Mouse (Mus musculus): ENCODE measurements around the gene Plppr3. TPM values are rescaled to one million over a fixed set of nuclear protein-coding genes. Genes with fewer than 3 reads are reported as not detected.

The Plppr3 gene
- total and polyA plus RNA-seq, 3 experiments = 0.85 to 6.2 TPM; not detected in 1

DNA sequence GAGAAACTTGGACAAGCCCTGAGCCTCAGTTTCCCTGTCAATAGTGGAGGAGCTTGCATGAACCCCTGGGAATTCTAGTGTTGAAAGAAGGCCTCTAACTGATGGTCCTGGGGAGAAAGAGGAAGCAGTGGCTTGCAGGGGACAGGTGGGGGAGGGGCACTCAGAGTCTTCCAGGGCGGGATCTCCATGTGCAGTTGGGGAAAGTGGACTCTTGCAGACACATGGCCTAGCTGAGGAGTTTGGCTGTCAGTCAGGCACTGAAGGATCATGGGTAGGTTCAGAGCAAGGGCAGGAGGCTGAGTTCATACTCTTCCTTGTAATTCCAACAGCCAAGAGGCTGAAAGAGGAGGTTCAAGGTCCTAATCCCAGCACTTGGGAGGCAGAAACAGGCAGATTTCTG is 2.7 kb upstream of the Plppr3 start (continued):
- no peak for TF ChIP-seq POLR2AphosphoS2 (IDR thresholded peaks at IDR 0.05; ENCODE audit: low read length)
- TF ChIP-seq NELFE (IDR thresholded peaks at IDR 0.05; ENCODE audit: low read depth, low read length) = peak; percentile 38; the same call in 1 of the 2 replicates
- TF ChIP-seq ZMIZ1 (IDR thresholded peaks at IDR 0.05; ENCODE audit: low read depth, low read length) = no peak
- TF ChIP-seq HCFC1 (IDR thresholded peaks at IDR 0.05; ENCODE audit: low read depth, low read length) = peak; percentile 62
- no peak for TF ChIP-seq ZNF384 (IDR thresholded peaks at IDR 0.05; ENCODE audit: low read depth, low read length)
- TF ChIP-seq MEF2A (IDR thresholded peaks at IDR 0.05; ENCODE audit: extremely low read depth, insufficient replicate concordance, low read depth, low read length, poor library complexity, severe bottlenecking) = no peak
- TF ChIP-seq GATA1 (IDR thresholded peaks at IDR 0.05; ENCODE audit: low read depth, low read length) = 0 out of 2 replicates have a peak, but pooled peaks have one; percentile 21
- TF ChIP-seq RAD21 (IDR thresholded peaks at IDR 0.05; ENCODE audit: low read depth, low read length) = no peak
- peak; percentile 70 for TF ChIP-seq TBP (IDR thresholded peaks at IDR 0.05; ENCODE audit: low read depth, low read length)
- no peak for TF ChIP-seq GABPA (IDR thresholded peaks at IDR 0.05; ENCODE audit: low read depth, low read length)
- TF ChIP-seq UBTF (IDR thresholded peaks at IDR 0.05; ENCODE audit: borderline replicate concordance, insufficient read depth, low read depth, low read length) = no peak

DNA sequence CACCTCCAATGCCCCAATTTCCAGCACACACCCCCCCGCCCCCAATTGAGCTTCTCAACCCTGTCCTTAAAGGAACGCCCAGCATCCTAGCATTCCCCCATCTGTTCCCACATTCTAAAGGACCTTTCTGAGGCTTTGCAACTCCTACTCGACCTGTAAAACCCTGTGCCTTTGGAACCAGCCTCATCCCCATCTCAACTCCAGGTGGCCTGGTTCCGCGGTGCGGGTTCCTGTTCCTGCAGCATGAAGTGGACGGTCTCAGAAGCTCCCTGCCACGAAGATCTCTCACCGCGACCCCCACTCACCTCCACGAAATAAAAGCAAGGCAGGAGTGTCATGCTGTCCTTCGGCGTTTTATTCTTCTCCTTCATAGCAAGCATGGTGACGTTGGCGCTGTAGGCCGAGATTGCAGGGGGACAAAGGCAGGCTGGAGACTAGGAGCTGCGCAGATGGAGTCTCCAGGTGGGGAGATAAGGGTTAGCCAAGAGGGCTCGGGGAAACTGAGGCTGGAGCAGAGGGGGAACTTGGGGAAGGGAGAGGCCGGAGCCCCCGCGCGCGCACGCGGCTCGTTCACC is 632 bp downstream of the Plppr3 start:
- TF ChIP-seq TAL1 (IDR thresholded peaks at IDR 0.05; ENCODE audit: low read length) (no peak), MAZ (IDR thresholded peaks at IDR 0.05; ENCODE audit: low read depth, low read length) (no peak), SIN3A (IDR thresholded peaks at IDR 0.05; ENCODE audit: low read length) (no peak), CHD2 (IDR thresholded peaks at IDR 0.05; ENCODE audit: low read length) (no peak), EP300 (IDR thresholded peaks at IDR 0.05; ENCODE audit: low read depth in 1 of 2, low read length in 2 of 2) (no peak), JUND (IDR thresholded peaks at IDR 0.05; ENCODE audit: low read depth, low read length) (no peak), MYC (IDR thresholded peaks at IDR 0.05; ENCODE audit: low read depth, low read length) (no peak), NELFE (IDR thresholded peaks at IDR 0.05; ENCODE audit: low read depth, low read length) (no peak), KAT2A (conservative IDR thresholded peaks at IDR 0.05; ENCODE audit: low read depth, low read length) (no peak), MAX (IDR thresholded peaks at IDR 0.05; ENCODE audit: low read length) (no peak), ELF1 (IDR thresholded peaks at IDR 0.05; ENCODE audit: low read depth, low read length) (no peak), CTCF (IDR thresholded peaks at IDR 0.05 in 2 of 3, conservative IDR thresholded peaks at IDR 0.05 in 1 of 3; ENCODE audit: control insufficient read depth in 1 of 3, insufficient read depth in 1 of 3, low read depth in 2 of 3, low read length in 3 of 3, poor library complexity in 1 of 3, severe bottlenecking in 1 of 3) (no peak), E2F4 (IDR thresholded peaks at IDR 0.05; ENCODE audit: borderline replicate concordance, low read depth, low read length) (no peak), ZMIZ1 (IDR thresholded peaks at IDR 0.05; ENCODE audit: low read depth, low read length) (no peak), SMC3 (IDR thresholded peaks at IDR 0.05; ENCODE audit: low read depth, low read length) (no peak)
- Histone ChIP-seq H3K9ac (ENCODE audit: control insufficient read depth, low read depth, low read length, poor library complexity, severe bottlenecking) (peak overlapping the region; percentile 40; the same call in 1 of the 2 replicates), H3K27ac (ENCODE audit: control insufficient read depth, low read depth, low read length) (no peak overlapping the region), H3K4me3 (ENCODE audit: control insufficient read depth in 1 of 2, insufficient read depth in 1 of 2, low read depth in 2 of 2, low read length in 2 of 2) (peak overlapping the region; percentile 23 to 31; a peak in 2 of 4 replicates), H3K4me1 (ENCODE audit: control insufficient read depth in 1 of 2, insufficient read depth in 2 of 2, low read length in 2 of 2) (peaks cover 6 to 16% of the 10 kb centered on the region in 2 experiments; a peak in 3 of 4 replicates), H3K9me3 (replicated peaks; ENCODE audit: insufficient read depth, low read length) (no peaks in the 10 kb centered on the region), H3K27me3 (ENCODE audit: control insufficient read depth in 1 of 2, insufficient read depth in 2 of 2, low read length in 2 of 2) (no peaks in the 10 kb centered on the region), H3K36me3 (ENCODE audit: control insufficient read depth in 1 of 2, insufficient read depth in 2 of 2, low read length in 2 of 2) (peaks cover 0 to 9% of the 10 kb centered on the region in 2 experiments; a peak in 2 of 4 replicates), H3K79me2 (ENCODE audit: control insufficient read depth, insufficient read depth, low read length, poor library complexity) (no peaks in the 10 kb centered on the region)
- DNase-seq (ENCODE audit: low read depth, low spot score) = no peak

Measured in MEL (cell line).